Mouse (Mus musculus) liver, embryonic 16.5 days (tissue): ENCODE results near the gene Praf2. TPM values are rescaled to one million over a fixed set of nuclear protein-coding genes. Genes with fewer than 3 reads are reported as not detected.

ENCODE experiments used
- ATAC-seq: fragments of 200-750 bp; cut with Nextera tagmentation; 2 replicates; pipeline ENCODE4 v1.8.0; 2017; ENCODE audit warnings: low read depth, mild to moderate bottlenecking, moderate number of reproducible peaks, moderate library complexity
- H3K27ac ChIP-seq: fragments of 300-500 bp; sonication (generic); 2 replicates; pipeline ENCODE4 v1.5.1; 2014; ENCODE audit warnings: mild to moderate bottlenecking, low read length
- H3K27me3 ChIP-seq: fragments of 300-500 bp; sonication (generic); 2 replicates; pipeline ENCODE4 v1.6.1; 2014; ENCODE audit warnings: low read depth, low read length, mixed read lengths; ENCODE audit not compliant: control insufficient read depth, insufficient read depth
- H3K36me3 ChIP-seq: fragments of 300-500 bp; sonication (generic); 2 replicates; pipeline ENCODE4 v1.6.1; 2014; ENCODE audit warnings: mild to moderate bottlenecking; ENCODE audit not compliant: control insufficient read depth, insufficient read depth
- H3K4me1 ChIP-seq: fragments of 300-500 bp; sonication (generic); 2 replicates; pipeline ENCODE4 v1.6.1; 2014; ENCODE audit warnings: low read depth, low read length, mixed read lengths; ENCODE audit not compliant: control insufficient read depth
- H3K4me2 ChIP-seq: fragments of 300-500 bp; sonication (generic); 2 replicates; pipeline ENCODE4 v1.6.1; 2014; ENCODE audit warnings: low read depth, low read length, mixed read lengths
- H3K4me3 ChIP-seq: fragments of 300-500 bp; sonication (generic); 2 replicates; pipeline ENCODE4 v1.5.1; 2014; ENCODE audit warnings: low read depth, mild to moderate bottlenecking, low read length
- H3K9ac ChIP-seq: fragments of 300-500 bp; sonication (generic); 2 replicates; pipeline ENCODE4 v1.6.1; 2014; ENCODE audit warnings: low read depth, low read length
- H3K9me3 ChIP-seq: fragments of 300-500 bp; sonication (generic); replicated peaks from 2 replicates; pipeline ENCODE4 v1.6.1; 2016; ENCODE audit warnings: low read length; ENCODE audit not compliant: control insufficient read depth
- WGBS: fragments of 180-500 bp; shearing (Covaris S2); extraction: QIAGEN DNeasy Blood & Tissue Kit; methylation state at CpG from one replicate; pipeline ENCODE4 v1.1.7; 2014; ENCODE audit not compliant: insufficient replicate concordance; 5-methylcytosine and 5-hydroxymethylcytosine counted together
- polyA plus RNA-seq: library from polyadenylated mRNA; unstranded; fragments of >200 nt; fragmentation: Nextera tagmentation; extraction: Ambion mirVana; gene quantifications from 2 replicates; pipeline ENCODE4 v1.2.1, GENCODE M21; 2015

The Praf2 gene
- polyA plus RNA-seq, result 5.2 and 6.0 TPM in 2 replicates

GRCm38 (mm10) chrX:7728215-7728921 is at the start of gene Praf2:
Gene Praf2 (plus strand): TSS chrX:7728439.
- peak; percentile 93 for ATAC-seq
- H3K4me2 ChIP-seq, result peak within 1 kb of the TSS; percentile 65
- peak within 1 kb of the TSS; percentile 52 for H3K4me3 ChIP-seq
- H3K9ac ChIP-seq, result peak within 1 kb of the TSS; percentile 41
- H3K27me3 ChIP-seq, result no peaks in the 10 kb centered on the region
- H3K4me1 ChIP-seq, result no peaks in the 10 kb centered on the region; the same call in 1 of the 2 replicates
- no peaks in the 10 kb centered on the region for H3K9me3 ChIP-seq
- no peak within 1 kb of the TSS for H3K27ac ChIP-seq
- H3K36me3 ChIP-seq, result peaks cover 6% of the 10 kb centered on the region; the same call in 1 of the 2 replicates
- WGBS, result 17% methylated on average over 42 of the region's 42 CpGs

GRCm38 (mm10) chrX:7678986-7679385 is 49.3 kb upstream of the Praf2 start:
- no peak for ATAC-seq
- Histone ChIP-seq H3K27me3 (no peaks in the 10 kb centered on the region), H3K9me3 (no peaks in the 10 kb centered on the region), H3K4me2 (no peak overlapping the region), H3K36me3 (no peaks in the 10 kb centered on the region), H3K4me1 (no peaks in the 10 kb centered on the region; the same call in none of the 2 replicates), H3K9ac (no peak overlapping the region), H3K27ac (no peak overlapping the region), H3K4me3 (no peak overlapping the region)
- WGBS, result 28% methylated on average over 3 of the region's 3 CpGs

- H3K4me3 ChIP-seq, result peak overlapping the region; percentile 38
- H3K9me3 ChIP-seq, result no peaks in the 10 kb centered on the region
- 0 out of 2 replicates have a peak overlapping the region, but pooled peaks have one; percentile 31 for H3K9ac ChIP-seq
- H3K27ac ChIP-seq, result no peak overlapping the region
- ATAC-seq, result peak; percentile 93
- no peaks in the 10 kb centered on the region; the same call in none of the 2 replicates for H3K4me1 ChIP-seq
- no peaks in the 10 kb centered on the region for H3K27me3 ChIP-seq
- H3K36me3 ChIP-seq, result no peaks in the 10 kb centered on the region
- peak overlapping the region; percentile 55 for H3K4me2 ChIP-seq
- 16% methylated on average over 27 of the region's 27 CpGs for WGBS
These were observed 48.7 kb upstream of the Praf2 start for GRCm38 (mm10) chrX:7679405-7680056.

- peak overlapping the region; percentile 55 for H3K4me2 ChIP-seq
- H3K4me3 ChIP-seq, result peak overlapping the region; percentile 38
- H3K36me3 ChIP-seq, result no peaks in the 10 kb centered on the region
- ATAC-seq, result no peak
- no peaks in the 10 kb centered on the region for H3K4me1 ChIP-seq
- no peak overlapping the region for H3K27ac ChIP-seq
- 0 out of 2 replicates have a peak overlapping the region, but pooled peaks have one; percentile 31 for H3K9ac ChIP-seq
- H3K27me3 ChIP-seq, result no peaks in the 10 kb centered on the region
- WGBS, result 29% methylated on average over 12 of the region's 12 CpGs
- no peaks in the 10 kb centered on the region for H3K9me3 ChIP-seq
These were observed 48.2 kb upstream of the Praf2 start for GRCm38 (mm10) chrX:7680057-7680412.

GRCm38 (mm10) chrX:7680864-7681263 is 47.4 kb upstream of the Praf2 start, which contains the start of gene Magix:
Gene Magix (minus strand): TSS chrX:7681251.
- no peaks in the 10 kb centered on the region for H3K9me3 ChIP-seq
- peak; percentile 44 for ATAC-seq
- H3K4me1 ChIP-seq, result no peaks in the 10 kb centered on the region
- H3K36me3 ChIP-seq, result no peaks in the 10 kb centered on the region
- 66% methylated on average over 14 of the region's 14 CpGs for WGBS
- H3K27me3 ChIP-seq, result no peaks in the 10 kb centered on the region
- peak within 1 kb of the TSS; percentile 55 for H3K4me2 ChIP-seq
- no peak within 1 kb of the TSS for H3K27ac ChIP-seq
- H3K4me3 ChIP-seq, result peak within 1 kb of the TSS; percentile 38; the same call in 1 of the 2 replicates
- H3K9ac ChIP-seq, result 0 out of 2 replicates have a peak within 1 kb of the TSS, but pooled peaks have one; percentile 31

GRCm38 (mm10) chrX:7688321-7688720 is 39.9 kb upstream of the Praf2 start:
- no peaks in the 10 kb centered on the region for H3K9me3 ChIP-seq
- H3K4me1 ChIP-seq, result no peaks in the 10 kb centered on the region
- no peaks in the 10 kb centered on the region for H3K27me3 ChIP-seq
- H3K27ac ChIP-seq, result no peak overlapping the region
- H3K4me3 ChIP-seq, result no peak overlapping the region
- no peak overlapping the region for H3K4me2 ChIP-seq
- H3K9ac ChIP-seq, result no peak overlapping the region
- WGBS, result 61% methylated on average over 2 of the region's 2 CpGs
- no peaks in the 10 kb centered on the region for H3K36me3 ChIP-seq
- ATAC-seq, result no peak

- no peak overlapping the region for H3K9ac ChIP-seq
- H3K4me3 ChIP-seq, result no peak overlapping the region
- no peak for ATAC-seq
- no peaks in the 10 kb centered on the region for H3K4me1 ChIP-seq
- H3K36me3 ChIP-seq, result no peaks in the 10 kb centered on the region
- no peak overlapping the region for H3K4me2 ChIP-seq
- H3K27ac ChIP-seq, result no peak overlapping the region
- no peaks in the 10 kb centered on the region for H3K27me3 ChIP-seq
- WGBS, result 44% methylated on average over 3 of the region's 3 CpGs
- no peaks in the 10 kb centered on the region for H3K9me3 ChIP-seq
These were observed 37.8 kb upstream of the Praf2 start for GRCm38 (mm10) chrX:7690486-7690885.

- Histone ChIP-seq H3K4me2 (no peak overlapping the region), H3K4me3 (no peak overlapping the region), H3K4me1 (no peaks in the 10 kb centered on the region; the same call in 1 of the 2 replicates), H3K27me3 (no peaks in the 10 kb centered on the region), H3K9me3 (no peaks in the 10 kb centered on the region), H3K27ac (no peak overlapping the region), H3K9ac (no peak overlapping the region), H3K36me3 (no peaks in the 10 kb centered on the region)
- ATAC-seq, result no peak
- 29% methylated on average over 4 of the region's 4 CpGs for WGBS
These were observed 35.4 kb upstream of the Praf2 start for GRCm38 (mm10) chrX:7692862-7693261.

- H3K4me3 ChIP-seq, result peak overlapping the region; percentile 75
- no peak for ATAC-seq
These were observed 31.7 kb upstream of the Praf2 start for GRCm38 (mm10) chrX:7696520-7696919.

More at GRCm38 (mm10) chrX:7696520-7696919, 31.7 kb upstream of the Praf2 start:
- H3K9me3 ChIP-seq, result no peaks in the 10 kb centered on the region
- peaks cover 4% of the 10 kb centered on the region; the same call in 1 of the 2 replicates for H3K36me3 ChIP-seq
- H3K9ac ChIP-seq, result no peak overlapping the region
- 32% methylated on average over 6 of the region's 6 CpGs for WGBS
- H3K4me1 ChIP-seq, result no peaks in the 10 kb centered on the region; the same call in none of the 2 replicates
- H3K4me2 ChIP-seq, result peak overlapping the region; percentile 37
- H3K27ac ChIP-seq, result no peak overlapping the region
- no peaks in the 10 kb centered on the region for H3K27me3 ChIP-seq
